Mouse (Mus musculus): Measurements from ENCODE around the gene Zfp202. TPM values are rescaled to one million over a fixed set of nuclear protein-coding genes. Genes with fewer than 3 reads are reported as not detected.
"Not testable (repeated sequence)": the region's sequence is repeated elsewhere in the genome, so short reads cannot be mapped to it uniquely, and the experiment has no call there.

Zfp202 gene
- 7.3 and 7.8 TPM in 2 replicates for polyA plus RNA-seq (2015; fragmentation: Nextera tagmentation; extraction: Ambion mirVana)

DNA sequence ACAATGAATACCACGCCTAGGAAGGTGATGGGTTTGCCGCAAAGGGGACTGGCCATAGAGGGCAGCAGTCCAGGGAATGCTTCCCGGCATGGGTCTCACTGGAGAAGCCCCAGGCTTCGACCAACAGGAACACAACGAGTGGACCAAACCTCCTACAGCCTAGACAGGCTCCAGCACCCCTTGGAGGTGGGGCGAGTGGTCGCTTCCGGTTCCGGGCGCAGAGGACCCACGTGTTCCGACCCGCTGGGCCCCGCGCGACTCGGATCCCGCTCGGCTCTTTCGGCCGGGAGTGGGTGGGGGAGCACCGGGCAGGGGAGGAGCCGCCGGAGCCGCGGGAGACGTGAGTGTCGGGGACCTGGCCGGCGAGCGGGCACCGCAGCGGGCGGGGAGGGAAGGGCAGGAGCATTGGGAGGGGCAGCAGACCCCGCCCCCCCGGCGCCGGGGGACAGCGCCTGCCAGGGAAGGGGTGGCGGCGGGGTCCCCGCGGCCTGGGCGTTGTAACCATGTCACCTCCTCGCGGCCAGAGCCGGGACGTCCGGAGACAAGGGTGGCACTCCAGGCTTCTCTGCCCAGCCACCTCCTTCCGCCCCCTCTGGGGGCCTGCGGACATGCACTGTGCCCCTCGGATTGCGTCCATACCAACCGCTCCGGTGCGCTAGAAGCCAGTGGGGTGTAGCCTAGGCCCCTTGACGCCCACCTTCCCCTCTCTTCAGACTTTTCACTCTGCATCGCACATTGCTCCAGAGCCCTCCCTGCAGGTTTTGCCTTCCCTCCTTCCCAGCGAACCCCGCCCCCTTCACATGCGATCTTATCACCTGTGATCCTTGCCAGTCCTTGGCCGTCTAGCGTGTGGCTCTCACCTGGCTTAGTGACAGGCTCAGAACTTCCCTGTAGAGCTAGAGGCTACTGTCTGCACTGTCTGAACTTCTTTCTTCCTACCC, at the start of gene Zfp202:
TSS of gene Zfp202 (plus strand) at position 219 of the 941 bp plus-strand sequence.
- peak; percentile 99 for ATAC-seq (ENCODE audit: low FRiP score, low TSS enrichment)
- Histone ChIP-seq H3K36me3 (ENCODE audit: insufficient read depth, low read length) (no peaks in the 10 kb centered on the region), H3K27ac (ENCODE audit: low read length) (peak within 1 kb of the TSS; percentile 87), H3K4me2 (replicated peaks; ENCODE audit: low read depth, low read length) (peak within 1 kb of the TSS; percentile 78), H3K27me3 (ENCODE audit: insufficient read depth, low read length) (no peaks in the 10 kb centered on the region), H3K4me1 (ENCODE audit: insufficient read depth, low read length) (peaks cover 25% of the 10 kb centered on the region), H3K9me3 (ENCODE audit: low read length) (no peaks in the 10 kb centered on the region), H3K9ac (replicated peaks; ENCODE audit: low read length) (peak within 1 kb of the TSS; percentile 81), H3K4me3 (ENCODE audit: low read length) (peak within 1 kb of the TSS; percentile 85)
- WGBS: 0% methylated on average over 52 of the region's 63 CpGs

DNA sequence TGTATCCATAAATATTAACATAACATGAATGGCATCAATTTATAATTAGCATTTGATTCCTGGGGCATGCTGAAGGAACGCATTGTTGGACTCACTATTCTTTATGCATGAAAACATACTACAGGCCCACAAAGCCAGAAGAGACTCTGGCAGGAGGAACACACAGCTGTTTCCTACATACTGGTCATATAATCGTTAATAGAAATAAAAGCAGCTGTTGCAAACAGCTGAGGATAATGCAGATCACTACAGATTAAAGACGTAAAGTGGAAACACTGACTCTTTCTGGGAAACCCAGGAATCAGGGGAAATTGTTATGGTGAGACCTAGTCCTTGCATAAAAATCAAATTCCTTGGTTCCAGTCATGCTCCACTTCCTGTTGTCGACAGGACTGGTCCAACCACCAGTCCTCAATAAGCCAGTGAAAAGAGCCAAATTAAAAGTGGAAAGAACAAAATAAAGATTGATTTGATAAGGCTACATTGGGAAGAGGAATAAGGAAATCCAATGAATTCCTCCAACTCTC, 36.9 kb upstream of the Zfp202 start:
- no peaks in the 10 kb centered on the region for H3K9me3 ChIP-seq (ENCODE audit: low read length)
- H3K36me3 ChIP-seq (ENCODE audit: insufficient read depth, low read length): no peaks in the 10 kb centered on the region
- H3K9ac ChIP-seq (replicated peaks; ENCODE audit: low read length): no peak overlapping the region
- no peak overlapping the region for H3K4me2 ChIP-seq (replicated peaks; ENCODE audit: low read depth, low read length)
- no peaks in the 10 kb centered on the region for H3K4me1 ChIP-seq (ENCODE audit: insufficient read depth, low read length)
- WGBS: 48% methylated on average over 4 of the region's 4 CpGs
- H3K4me3 ChIP-seq (ENCODE audit: low read length): no peak overlapping the region
- H3K27me3 ChIP-seq (ENCODE audit: insufficient read depth, low read length): no peaks in the 10 kb centered on the region
- ATAC-seq (ENCODE audit: low FRiP score, low TSS enrichment): peak; percentile 59
- no peak overlapping the region for H3K27ac ChIP-seq (ENCODE audit: low read length)

DNA sequence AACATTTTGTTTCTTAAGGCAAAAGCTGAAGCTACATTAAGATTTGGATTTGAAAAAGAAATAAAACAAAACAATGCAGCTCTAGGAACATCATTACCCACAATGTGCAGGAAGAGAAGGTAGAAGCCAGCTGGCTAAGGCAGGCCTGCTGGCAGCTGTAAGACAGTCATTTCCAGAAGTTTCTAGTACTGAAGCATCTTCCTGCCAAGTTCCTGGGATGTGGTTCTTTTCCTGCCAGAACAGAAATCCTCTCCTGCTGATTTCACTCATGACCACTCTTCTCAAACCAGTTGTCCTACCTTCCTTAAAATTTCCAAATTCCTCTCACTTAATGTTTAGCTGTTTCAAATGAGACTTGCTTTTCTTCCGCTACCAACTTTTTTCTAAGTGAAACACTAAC, 25.7 kb upstream of the Zfp202 start:
- H3K4me3 ChIP-seq (ENCODE audit: low read length): no peak overlapping the region
- no peaks in the 10 kb centered on the region for H3K9me3 ChIP-seq (ENCODE audit: low read length)
- H3K27me3 ChIP-seq (ENCODE audit: insufficient read depth, low read length): no peaks in the 10 kb centered on the region
- no peak overlapping the region for H3K4me2 ChIP-seq (replicated peaks; ENCODE audit: low read depth, low read length)
- no peaks in the 10 kb centered on the region for H3K36me3 ChIP-seq (ENCODE audit: insufficient read depth, low read length)
- H3K27ac ChIP-seq (ENCODE audit: low read length): no peak overlapping the region
- 95% methylated on average over 1 of the region's 1 CpGs for WGBS
- ATAC-seq (ENCODE audit: low FRiP score, low TSS enrichment): no peak
- H3K9ac ChIP-seq (replicated peaks; ENCODE audit: low read length): no peak overlapping the region
- no peaks in the 10 kb centered on the region for H3K4me1 ChIP-seq (ENCODE audit: insufficient read depth, low read length)

DNA sequence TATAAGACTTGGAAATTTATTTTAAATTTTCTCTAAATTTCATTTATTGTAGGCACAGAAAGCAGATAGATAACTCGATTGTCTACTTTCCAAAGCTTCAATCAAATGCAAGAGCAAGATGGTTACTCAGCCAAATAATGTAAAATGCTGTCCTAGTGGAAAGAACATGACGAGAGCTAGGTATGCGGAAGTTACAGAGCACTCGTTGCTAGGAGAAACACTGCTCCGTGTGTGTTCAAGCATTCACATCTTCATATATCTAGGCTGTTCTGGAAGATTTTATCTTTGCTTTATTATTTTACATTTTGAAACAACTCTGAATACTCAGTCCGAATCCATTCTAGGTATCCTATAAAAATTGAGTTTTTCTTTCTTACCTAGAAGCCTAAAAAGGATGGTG, 15.1 kb upstream of the Zfp202 start:
- Histone ChIP-seq H3K9me3 (ENCODE audit: low read length) (no peaks in the 10 kb centered on the region), H3K9ac (replicated peaks; ENCODE audit: low read length) (no peak overlapping the region), H3K4me1 (ENCODE audit: insufficient read depth, low read length) (no peaks in the 10 kb centered on the region), H3K27me3 (ENCODE audit: insufficient read depth, low read length) (no peaks in the 10 kb centered on the region), H3K36me3 (ENCODE audit: insufficient read depth, low read length) (no peaks in the 10 kb centered on the region), H3K27ac (ENCODE audit: low read length) (no peak overlapping the region), H3K4me2 (replicated peaks; ENCODE audit: low read depth, low read length) (no peak overlapping the region), H3K4me3 (ENCODE audit: low read length) (no peak overlapping the region)
- WGBS: 60% methylated on average over 6 of the region's 6 CpGs
- no peak; the same call in 1 of the 2 replicates for ATAC-seq (ENCODE audit: low FRiP score, low TSS enrichment)

DNA sequence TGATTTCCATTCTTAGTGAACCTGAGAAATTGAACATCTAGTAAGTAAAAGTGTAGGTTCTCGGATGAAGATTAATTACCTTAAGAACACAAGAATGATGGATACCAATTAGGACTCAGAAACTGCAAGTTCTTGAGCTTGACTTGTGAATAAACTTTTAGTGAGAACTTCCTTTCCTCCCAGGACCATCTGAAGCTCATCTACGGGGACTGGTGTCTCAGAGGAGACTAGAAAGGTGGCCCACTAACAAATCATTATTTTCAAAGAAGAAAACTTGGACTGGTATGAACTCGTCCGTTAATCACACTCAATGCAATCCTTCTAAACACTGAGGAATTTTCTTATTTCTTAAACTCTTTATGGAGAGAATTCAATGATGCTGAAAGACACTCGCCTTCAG, 11.5 kb upstream of the Zfp202 start, which contains the start of gene Olfr986:
TSS of gene Olfr986 (plus strand) at position 301 of the 400 bp plus-strand sequence.
- Histone ChIP-seq H3K4me1 (ENCODE audit: insufficient read depth, low read length) (no peaks in the 10 kb centered on the region), H3K27ac (ENCODE audit: low read length) (no peak within 1 kb of the TSS), H3K36me3 (ENCODE audit: insufficient read depth, low read length) (no peaks in the 10 kb centered on the region), H3K4me3 (ENCODE audit: low read length) (no peak within 1 kb of the TSS), H3K4me2 (replicated peaks; ENCODE audit: low read depth, low read length) (no peak within 1 kb of the TSS), H3K9me3 (ENCODE audit: low read length) (no peaks in the 10 kb centered on the region), H3K9ac (replicated peaks; ENCODE audit: low read length) (no peak within 1 kb of the TSS), H3K27me3 (ENCODE audit: insufficient read depth, low read length) (no peaks in the 10 kb centered on the region)
- WGBS: 84% methylated on average over 5 of the region's 5 CpGs
- no peak for ATAC-seq (ENCODE audit: low FRiP score, low TSS enrichment)

DNA sequence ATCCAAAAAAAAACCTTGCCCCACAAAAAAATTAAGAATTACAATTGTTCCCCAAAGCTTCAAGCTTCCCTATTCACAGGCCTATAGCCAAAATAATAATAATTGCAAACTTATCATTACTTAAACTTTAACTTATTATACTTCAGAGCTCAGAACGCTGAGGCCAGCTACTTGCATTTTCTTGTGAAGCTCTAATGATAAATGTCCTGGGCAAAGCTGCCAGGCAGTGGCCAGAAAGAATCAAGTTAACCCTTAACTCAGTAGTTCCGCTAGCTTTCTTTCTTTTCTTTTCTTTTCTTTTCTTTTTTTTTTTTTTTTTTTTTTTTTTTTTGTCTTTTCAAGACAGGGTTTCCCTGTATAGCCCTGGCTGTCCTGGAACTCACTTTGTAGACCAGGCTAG, 7.0 kb upstream of the Zfp202 start:
- not testable (repeated sequence) for H3K9me3 ChIP-seq (ENCODE audit: low read length); H3K27me3 ChIP-seq (ENCODE audit: insufficient read depth, low read length); H3K4me3 ChIP-seq (ENCODE audit: low read length); H3K4me2 ChIP-seq (replicated peaks; ENCODE audit: low read depth, low read length); H3K36me3 ChIP-seq (ENCODE audit: insufficient read depth, low read length); H3K27ac ChIP-seq (ENCODE audit: low read length); H3K9ac ChIP-seq (replicated peaks; ENCODE audit: low read length); ATAC-seq (ENCODE audit: low FRiP score, low TSS enrichment); H3K4me1 ChIP-seq (ENCODE audit: insufficient read depth, low read length)
- 51% methylated on average over 2 of the region's 2 CpGs for WGBS

DNA sequence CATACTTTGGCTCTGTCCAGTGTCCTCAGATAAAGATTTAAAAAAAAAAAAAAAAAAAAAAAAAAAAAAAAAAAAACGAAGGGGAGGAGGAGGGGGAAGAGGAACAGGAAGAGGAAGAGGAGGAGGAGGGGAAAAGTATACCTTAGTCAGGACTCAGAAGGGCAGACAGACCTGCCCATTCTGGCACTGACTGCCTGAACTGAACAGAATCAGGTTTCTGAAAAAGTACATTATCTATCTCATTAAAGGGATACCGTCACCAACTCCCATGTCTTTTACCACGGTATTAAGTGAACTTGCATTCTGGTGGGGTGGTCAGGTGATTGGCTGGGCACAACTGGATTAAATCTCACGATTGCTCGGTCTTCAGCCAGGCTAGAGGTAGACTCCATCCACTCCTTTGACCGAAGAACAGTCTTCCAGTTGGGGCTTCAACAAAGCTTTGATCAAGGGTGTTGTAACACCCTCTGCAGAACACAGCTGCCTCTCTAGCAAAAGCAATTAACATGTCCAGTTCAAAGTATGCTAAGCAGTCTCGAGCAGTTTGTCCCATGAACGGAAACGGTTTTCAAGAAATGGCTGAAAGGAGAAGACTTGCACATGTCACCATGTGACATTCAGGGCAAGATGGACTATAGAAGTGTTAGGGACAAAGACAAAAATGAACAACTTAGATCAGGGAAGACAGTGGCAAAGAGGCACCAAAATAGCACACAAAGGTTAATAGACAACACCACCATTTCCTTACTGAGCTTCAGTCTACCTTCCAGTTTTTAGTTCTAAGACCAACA, 835 bp upstream of the Zfp202 start:
- peak overlapping the region; percentile 85 for H3K4me3 ChIP-seq (ENCODE audit: low read length)
- H3K4me1 ChIP-seq (ENCODE audit: insufficient read depth, low read length): peaks cover 25% of the 10 kb centered on the region
- WGBS: 88% methylated on average over 8 of the region's 9 CpGs
- no peaks in the 10 kb centered on the region for H3K9me3 ChIP-seq (ENCODE audit: low read length)
- ATAC-seq (ENCODE audit: low FRiP score, low TSS enrichment): no peak
- H3K4me2 ChIP-seq (replicated peaks; ENCODE audit: low read depth, low read length): peak overlapping the region; percentile 78
- no peaks in the 10 kb centered on the region for H3K36me3 ChIP-seq (ENCODE audit: insufficient read depth, low read length)
- H3K27ac ChIP-seq (ENCODE audit: low read length): peak overlapping the region; percentile 87
- peak overlapping the region; percentile 81 for H3K9ac ChIP-seq (replicated peaks; ENCODE audit: low read length)
- H3K27me3 ChIP-seq (ENCODE audit: insufficient read depth, low read length): no peaks in the 10 kb centered on the region

DNA sequence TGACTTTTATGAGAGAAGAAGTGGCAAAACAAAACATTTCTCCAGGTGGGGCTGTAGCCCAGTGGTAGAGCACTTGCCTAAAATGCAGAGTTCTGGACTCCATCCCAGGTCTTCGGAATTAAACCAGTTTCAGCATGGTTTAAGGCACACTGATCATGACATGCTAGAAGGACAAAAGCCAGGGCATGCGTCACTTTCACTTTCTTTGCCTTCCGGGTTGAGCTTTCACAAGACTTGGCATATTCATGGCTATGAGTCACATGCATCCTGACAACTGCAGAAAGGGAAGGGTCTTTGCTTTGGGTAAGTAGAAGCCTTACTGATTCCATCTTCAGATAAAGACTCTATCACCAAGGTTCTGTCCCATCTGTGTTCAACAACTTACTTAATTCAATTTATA, 3.9 kb downstream of the Zfp202 start:
- 93% methylated on average over 3 of the region's 3 CpGs for WGBS
- no peaks in the 10 kb centered on the region for H3K9me3 ChIP-seq (ENCODE audit: low read length)
- no peaks in the 10 kb centered on the region for H3K36me3 ChIP-seq (ENCODE audit: insufficient read depth, low read length)
- no peak overlapping the region for H3K27ac ChIP-seq (ENCODE audit: low read length)
- no peak overlapping the region for H3K4me2 ChIP-seq (replicated peaks; ENCODE audit: low read depth, low read length)
- ATAC-seq (ENCODE audit: low FRiP score, low TSS enrichment): no peak
- H3K9ac ChIP-seq (replicated peaks; ENCODE audit: low read length): no peak overlapping the region
- peaks cover 19% of the 10 kb centered on the region for H3K4me1 ChIP-seq (ENCODE audit: insufficient read depth, low read length)
- H3K27me3 ChIP-seq (ENCODE audit: insufficient read depth, low read length): no peaks in the 10 kb centered on the region
- no peak overlapping the region for H3K4me3 ChIP-seq (ENCODE audit: low read length)

DNA sequence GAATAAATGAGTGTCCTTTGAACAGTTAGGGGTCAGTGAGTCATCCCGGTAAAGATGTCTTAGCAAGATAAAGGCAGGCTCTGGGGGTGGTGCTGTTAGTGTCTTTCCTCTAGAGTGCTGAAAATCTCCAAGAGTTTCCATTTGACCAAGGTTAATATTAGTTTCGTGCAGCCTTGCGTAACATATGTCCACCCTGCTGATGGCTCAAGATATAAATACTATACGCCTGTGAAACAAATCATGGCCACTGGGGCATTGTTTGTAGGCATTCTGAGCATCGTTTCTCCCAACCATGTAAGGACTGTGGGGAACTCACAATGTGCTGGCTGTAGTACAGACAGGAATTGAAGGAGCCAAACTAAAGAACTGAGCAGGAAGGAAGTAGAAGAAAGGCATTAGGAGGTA, 14.4 kb downstream of the Zfp202 start:
- H3K27me3 ChIP-seq (ENCODE audit: insufficient read depth, low read length): no peaks in the 10 kb centered on the region
- H3K9ac ChIP-seq (replicated peaks; ENCODE audit: low read length): no peak overlapping the region
- no peak overlapping the region for H3K27ac ChIP-seq (ENCODE audit: low read length)
- no peak overlapping the region for H3K4me2 ChIP-seq (replicated peaks; ENCODE audit: low read depth, low read length)
- ATAC-seq (ENCODE audit: low FRiP score, low TSS enrichment): peak; percentile 51; the same call in 1 of the 2 replicates
- no peak overlapping the region for H3K4me3 ChIP-seq (ENCODE audit: low read length)
- H3K4me1 ChIP-seq (ENCODE audit: insufficient read depth, low read length): 0 out of 2 replicates have a peak, but pooled peaks cover 6% of the 10 kb centered on the region
- 61% methylated on average over 5 of the region's 5 CpGs for WGBS
- H3K36me3 ChIP-seq (ENCODE audit: insufficient read depth, low read length): peaks cover 39% of the 10 kb centered on the region
- no peaks in the 10 kb centered on the region for H3K9me3 ChIP-seq (ENCODE audit: low read length)

All from kidney, embryonic 16.5 days (tissue).